Mouse (Mus musculus) kidney, adult 2 months (tissue): ENCODE measurements around the gene St8sia6.

Experiments used
- CTCF ChIP-seq: fragments of 200-500 bp; conservative IDR thresholded peaks from 2 replicates; pipeline ENCODE4 v1.5.1; 2011; ENCODE audit warnings: low read depth, mild to moderate bottlenecking, control low read depth, low read length, moderate library complexity, mixed read lengths; ENCODE audit not compliant: insufficient read depth, insufficient read length
- POLR2A ChIP-seq: fragments of 200-500 bp; IDR thresholded peaks from one replicate; pipeline ENCODE4 v1.6.1; 2011; ENCODE audit warnings: low read depth, low read length, control low read depth

- no peak; the same call in 1 of the 2 replicates for TF ChIP-seq CTCF
- no peak for TF ChIP-seq POLR2A
These were observed 17.4 kb downstream of the St8sia6 start for GRCm38 (mm10) chr2:13776453-13776852.
